Mouse (Mus musculus): Measurements from ENCODE around the gene Samd8.

- TF ChIP-seq POLR2A (IDR thresholded peaks at IDR 0.05; ENCODE audit: low read depth, low read length) (no peak), CTCF (IDR thresholded peaks at IDR 0.05; ENCODE audit: extremely low read depth, insufficient read length, insufficient replicate concordance, low read depth, low read length) (no peak)
Measured at GRCm38 (mm10) chr14:21705462-21705861, 44.9 kb upstream of the Samd8 start.

Measured in small intestine, adult 2 months (tissue).